19 mouse cellular contexts compared by ENCODE assay signal in the genomic region with DNA sequence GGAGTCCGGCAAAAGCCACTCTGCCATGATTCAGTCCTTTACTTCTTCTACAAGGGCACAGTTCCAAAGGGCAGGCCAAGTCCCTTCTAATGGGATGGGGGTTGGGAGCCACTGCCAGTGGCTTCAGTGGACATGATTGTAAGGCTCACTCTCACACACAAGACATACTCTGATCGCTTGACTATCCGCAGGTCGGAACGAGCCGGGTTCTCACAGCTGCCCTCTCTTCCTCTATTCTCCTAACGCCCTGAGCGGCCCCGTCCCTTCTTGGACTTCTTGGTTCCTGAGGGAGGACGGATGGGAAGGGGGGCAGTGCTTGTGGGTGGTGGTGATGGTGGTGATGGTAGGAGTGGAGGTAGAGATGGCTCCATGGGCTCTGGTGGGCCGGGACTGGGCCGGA. TPM values are rescaled to one million over a fixed set of nuclear protein-coding genes. Genes with fewer than 3 reads are reported as not detected.
"Had no signal": no experiment of that assay in that cellular context is flagged by ENCODE, and none has a peak within 500 bp of the region (broad histone marks: within the 10 kb centered on the region; RNA-seq: fewer than 3 reads in every experiment).

No protein-coding gene starts in this region.

- DNase-seq: gastrocnemius, adult 2 months; gastrocnemius, postnatal 10 days; gastrocnemius, postnatal 25 days; heart, postnatal 10 days; heart, postnatal 4 days; kidney, adult 18-20 months; kidney, adult 8-10 months; kidney, postnatal 10 days; kidney, postnatal 4 days; layer of hippocampus, adult 9-11 months; layer of hippocampus, postnatal 36 days; left cerebral cortex, postnatal 4 days had no signal

RNA-seq across cellular contexts. Expression of gene Cabp4, which starts 12.9 kb away (rescaled TPM):
- total RNA-seq: gastrocnemius, adult 2 months; gastrocnemius, postnatal 10 days; gastrocnemius, postnatal 25 days; gastrocnemius, postnatal 4 days; granulocyte monocyte progenitor cell, adult 5-6 weeks; heart, postnatal 10 days; layer of hippocampus, postnatal 14 days; left cerebral cortex, postnatal 25 days; left cerebral cortex, postnatal 4 days had no signal

RNA-seq across cellular contexts. Expression of gene Gpr152, which starts 17.2 kb away (rescaled TPM):
- total RNA-seq: gastrocnemius, adult 2 months; gastrocnemius, postnatal 10 days; gastrocnemius, postnatal 25 days; gastrocnemius, postnatal 4 days; granulocyte monocyte progenitor cell, adult 5-6 weeks; heart, postnatal 10 days; heart, postnatal 25 days; layer of hippocampus, postnatal 14 days; left cerebral cortex, postnatal 10 days; left cerebral cortex, postnatal 25 days; left cerebral cortex, postnatal 4 days; liver, adult 2 months had no signal
